Mouse (Mus musculus): ENCODE data around the gene Yif1a. TPM values are rescaled to one million over a fixed set of nuclear protein-coding genes. Genes with fewer than 3 reads are reported as not detected.

The Yif1a gene
- 129 and 132 TPM in 2 replicates for polyA plus RNA-seq (2015; fragmentation: Nextera tagmentation; extraction: Ambion mirVana)

DNA sequence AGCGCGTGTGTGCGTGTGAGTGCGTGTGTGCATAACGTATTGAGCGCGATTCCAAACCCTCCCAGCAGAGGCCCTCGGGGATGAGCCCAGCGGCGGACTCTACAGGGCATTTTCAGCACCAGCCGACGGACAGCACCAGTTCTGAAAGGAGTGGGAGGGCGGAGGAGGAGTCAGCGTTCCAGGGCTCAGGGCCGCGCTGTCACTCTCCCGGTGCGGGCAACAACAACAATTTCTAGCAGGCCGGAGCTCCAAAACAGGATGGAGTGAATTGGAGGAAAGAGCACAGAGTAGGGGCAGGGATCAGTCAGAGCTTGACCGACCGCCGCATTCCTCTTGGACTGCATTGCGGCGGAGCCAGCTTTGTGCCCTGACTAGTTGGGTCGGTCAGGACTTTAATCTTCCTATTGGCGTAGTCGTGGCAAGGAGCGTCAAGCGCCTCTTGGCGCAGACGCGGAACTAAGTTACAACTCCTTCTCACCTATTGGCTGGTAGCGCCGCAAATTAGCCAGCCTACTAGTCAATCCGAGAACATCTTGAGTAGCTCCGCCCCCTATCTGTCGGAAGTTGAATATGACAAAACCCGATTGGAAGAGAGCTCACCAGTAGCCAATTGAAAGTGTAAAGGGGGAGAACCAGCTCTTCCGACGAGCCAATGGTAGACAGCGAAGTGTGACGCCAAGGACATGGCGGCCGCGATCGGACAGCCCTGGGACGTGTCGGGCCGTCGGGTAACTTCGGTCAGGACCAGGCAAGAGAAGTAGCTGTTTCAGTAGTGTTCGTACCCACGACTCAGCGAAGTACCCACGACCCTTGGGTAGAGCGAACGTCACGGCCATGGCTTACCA, at the start of gene Yif1a:
Gene Yif1a, plus strand, starts transcription at position 655 of the 845 bp plus-strand sequence.
- Histone ChIP-seq H3K36me3 (ENCODE audit: insufficient read depth, low read length) (0 out of 2 replicates have a peak, but pooled peaks cover 10% of the 10 kb centered on the region), H3K4me1 (replicated peaks; ENCODE audit: insufficient read depth, low read length) (peaks cover 4% of the 10 kb centered on the region; the same call in 1 of the 2 replicates), H3K4me3 (replicated peaks; ENCODE audit: low read depth, low read length) (peak within 1 kb of the TSS; percentile 67), H3K27me3 (ENCODE audit: insufficient read depth, low read length) (peaks cover 20% of the 10 kb centered on the region; the same call in 1 of the 2 replicates), H3K27ac (peak within 1 kb of the TSS; percentile 78), H3K4me2 (ENCODE audit: low read length) (peak within 1 kb of the TSS; percentile 70), H3K9me3 (replicated peaks; ENCODE audit: low read length) (no peaks in the 10 kb centered on the region), H3K9ac (ENCODE audit: low read depth, low read length) (peak within 1 kb of the TSS; percentile 63)
- peak; percentile 91 for ATAC-seq (replicated peaks; ENCODE audit: low FRiP score, low read depth)
- peak; percentile 100 for DNase-seq (ENCODE audit: low spot score)
- peak; percentile 66 for TF ChIP-seq CTCF (IDR thresholded peaks at IDR 0.05; ENCODE audit: low read depth)
- under 1% methylated on average over 58 of the region's 58 CpGs for WGBS

DNA sequence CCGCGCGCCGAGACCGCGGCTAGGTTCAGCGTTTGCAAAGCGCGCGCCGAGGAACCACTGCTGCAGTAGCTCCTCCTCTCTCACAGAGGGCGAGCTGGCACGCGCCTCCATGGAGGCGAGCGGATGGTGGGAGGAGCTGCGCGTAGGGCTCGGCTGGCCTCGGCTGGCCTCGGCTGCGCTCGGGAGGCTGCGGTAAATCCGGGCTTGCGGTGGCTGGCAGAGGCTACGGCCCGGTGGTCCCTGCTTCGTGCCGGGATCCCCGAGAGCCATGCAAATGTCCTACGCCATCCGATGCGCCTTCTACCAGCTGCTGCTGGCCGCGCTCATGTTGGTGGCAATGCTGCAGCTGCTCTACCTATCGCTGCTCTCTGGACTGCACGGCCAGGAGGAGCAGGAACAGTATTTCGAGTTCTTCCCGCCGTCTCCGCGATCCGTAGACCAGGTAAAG, 49.6 kb upstream of the Yif1a start, which contains the start of the genes B4gat1 and AC124502.3:
Gene B4gat1, plus strand, starts transcription at position 118 of the 448 bp plus-strand sequence.
Gene AC124502.3, plus strand, starts transcription at position 183 of the 448 bp plus-strand sequence.
- Histone ChIP-seq H3K4me3 (replicated peaks; ENCODE audit: low read depth, low read length) (peak within 1 kb of the TSS; percentile 79), H3K4me1 (replicated peaks; ENCODE audit: insufficient read depth, low read length) (peaks cover 23% of the 10 kb centered on the region), H3K9ac (ENCODE audit: low read depth, low read length) (peak within 1 kb of the TSS; percentile 90), H3K4me2 (ENCODE audit: low read length) (peak within 1 kb of the TSS; percentile 98), H3K9me3 (replicated peaks; ENCODE audit: low read length) (no peaks in the 10 kb centered on the region), H3K27me3 (ENCODE audit: insufficient read depth, low read length) (no peaks in the 10 kb centered on the region), H3K27ac (peak within 1 kb of the TSS; percentile 64), H3K36me3 (ENCODE audit: insufficient read depth, low read length) (no peaks in the 10 kb centered on the region)
- DNase-seq (ENCODE audit: low spot score) = peak; percentile 96
- WGBS = under 1% methylated on average over 39 of the region's 44 CpGs
- peak; percentile 87 for ATAC-seq (replicated peaks; ENCODE audit: low FRiP score, low read depth)
- TF ChIP-seq CTCF (IDR thresholded peaks at IDR 0.05; ENCODE audit: low read depth) = peak; percentile 59

DNA sequence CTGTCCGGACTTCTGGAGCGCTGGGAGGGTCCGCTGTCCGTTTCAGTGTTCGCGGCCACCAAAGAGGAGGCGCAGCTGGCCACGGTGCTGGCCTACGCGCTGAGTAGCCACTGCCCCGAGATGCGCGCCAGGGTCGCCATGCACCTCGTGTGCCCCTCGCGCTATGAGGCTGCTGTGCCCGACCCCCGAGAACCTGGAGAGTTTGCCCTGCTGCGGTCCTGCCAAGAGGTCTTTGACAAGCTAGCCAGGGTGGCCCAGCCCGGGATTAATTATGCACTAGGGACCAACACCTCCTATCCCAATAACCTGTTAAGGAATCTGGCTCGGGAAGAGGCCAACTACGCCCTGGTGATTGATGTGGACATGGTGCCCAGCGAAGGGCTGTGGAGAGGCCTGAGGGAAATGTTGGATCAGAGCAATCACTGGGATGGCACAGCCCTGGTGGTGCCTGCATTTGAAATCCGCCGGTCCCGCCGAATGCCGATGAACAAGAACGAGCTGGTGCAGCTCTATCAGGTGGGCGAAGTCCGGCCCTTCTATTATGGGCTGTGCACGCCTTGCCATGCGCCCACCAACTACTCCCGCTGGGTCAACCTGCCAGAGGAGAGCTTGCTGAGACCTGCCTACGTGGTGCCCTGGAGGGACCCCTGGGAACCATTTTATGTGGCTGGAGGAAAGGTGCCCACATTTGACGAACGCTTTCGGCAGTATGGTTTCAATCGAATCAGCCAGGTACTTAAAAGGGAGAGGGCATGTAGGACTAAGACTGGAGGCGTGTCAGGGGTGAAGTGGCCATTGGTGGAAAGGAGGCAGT, 48.8 kb upstream of the Yif1a start:
- Histone ChIP-seq H3K4me2 (ENCODE audit: low read length) (peak overlapping the region; percentile 98), H3K4me1 (replicated peaks; ENCODE audit: insufficient read depth, low read length) (peaks cover 23% of the 10 kb centered on the region), H3K9me3 (replicated peaks; ENCODE audit: low read length) (no peaks in the 10 kb centered on the region), H3K9ac (ENCODE audit: low read depth, low read length) (peak overlapping the region; percentile 90), H3K36me3 (ENCODE audit: insufficient read depth, low read length) (0 out of 2 replicates have a peak, but pooled peaks cover 2% of the 10 kb centered on the region), H3K27ac (peak overlapping the region; percentile 64; the same call in 1 of the 2 replicates), H3K4me3 (replicated peaks; ENCODE audit: low read depth, low read length) (peak overlapping the region; percentile 79), H3K27me3 (ENCODE audit: insufficient read depth, low read length) (no peaks in the 10 kb centered on the region)
- TF ChIP-seq CTCF (IDR thresholded peaks at IDR 0.05; ENCODE audit: low read depth) = no peak
- peak; percentile 15 for DNase-seq (ENCODE audit: low spot score)
- ATAC-seq (replicated peaks; ENCODE audit: low FRiP score, low read depth) = peak; percentile 5; the same call in 1 of the 2 replicates
- WGBS = 9% methylated on average over 41 of the region's 41 CpGs

DNA sequence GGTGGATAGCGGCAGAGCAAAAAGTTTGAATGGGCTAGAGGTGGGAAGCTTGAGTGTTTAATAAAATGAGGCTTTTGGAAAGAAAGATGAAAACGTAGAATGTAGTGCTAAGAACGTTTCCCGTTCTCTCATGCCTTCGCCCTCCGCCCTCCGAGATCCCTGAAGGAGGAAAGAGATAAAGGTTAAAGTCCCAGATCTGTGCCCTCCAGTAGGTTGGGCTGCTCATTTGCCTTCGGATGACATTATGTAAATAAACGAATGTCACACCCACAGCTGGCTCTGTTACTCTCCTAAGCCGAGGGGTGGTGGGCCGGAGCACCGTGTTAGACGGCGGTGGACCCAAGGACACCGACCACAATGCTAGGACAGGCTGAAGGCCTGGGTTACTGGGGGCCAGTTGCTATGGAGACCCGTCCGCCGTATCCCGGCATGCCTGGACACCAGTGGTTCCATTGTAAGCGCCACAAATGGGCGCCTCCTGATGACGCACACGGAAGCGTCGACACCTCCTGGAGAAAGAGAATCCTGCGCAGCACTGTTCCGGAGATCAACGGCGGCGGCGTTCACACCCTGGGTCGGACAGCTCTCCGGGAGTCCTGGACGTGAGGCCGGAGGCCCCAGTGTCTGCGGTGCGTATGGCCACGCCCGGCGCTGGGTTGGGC, 47.3 kb upstream of the Yif1a start, which contains the start of gene Brms1:
Gene Brms1, plus strand, starts transcription at position 493 of the 662 bp plus-strand sequence.
- H3K4me1 ChIP-seq (replicated peaks; ENCODE audit: insufficient read depth, low read length) = peaks cover 23% of the 10 kb centered on the region
- 0 out of 2 replicates have a peak, but pooled peaks cover 3% of the 10 kb centered on the region for H3K36me3 ChIP-seq (ENCODE audit: insufficient read depth, low read length)
- DNase-seq (ENCODE audit: low spot score) = peak; percentile 94
- no peak for TF ChIP-seq CTCF (IDR thresholded peaks at IDR 0.05; ENCODE audit: low read depth)
- no peaks in the 10 kb centered on the region for H3K27me3 ChIP-seq (ENCODE audit: insufficient read depth, low read length)
- peak; percentile 78 for ATAC-seq (replicated peaks; ENCODE audit: low FRiP score, low read depth)
- 5% methylated on average over 40 of the region's 40 CpGs for WGBS
- H3K27ac ChIP-seq = peak within 1 kb of the TSS; percentile 80; the same call in 1 of the 2 replicates
- H3K9me3 ChIP-seq (replicated peaks; ENCODE audit: low read length) = no peaks in the 10 kb centered on the region
- peak within 1 kb of the TSS; percentile 78 for H3K9ac ChIP-seq (ENCODE audit: low read depth, low read length)
- H3K4me2 ChIP-seq (ENCODE audit: low read length) = peak within 1 kb of the TSS; percentile 98
- peak within 1 kb of the TSS; percentile 79 for H3K4me3 ChIP-seq (replicated peaks; ENCODE audit: low read depth, low read length)

DNA sequence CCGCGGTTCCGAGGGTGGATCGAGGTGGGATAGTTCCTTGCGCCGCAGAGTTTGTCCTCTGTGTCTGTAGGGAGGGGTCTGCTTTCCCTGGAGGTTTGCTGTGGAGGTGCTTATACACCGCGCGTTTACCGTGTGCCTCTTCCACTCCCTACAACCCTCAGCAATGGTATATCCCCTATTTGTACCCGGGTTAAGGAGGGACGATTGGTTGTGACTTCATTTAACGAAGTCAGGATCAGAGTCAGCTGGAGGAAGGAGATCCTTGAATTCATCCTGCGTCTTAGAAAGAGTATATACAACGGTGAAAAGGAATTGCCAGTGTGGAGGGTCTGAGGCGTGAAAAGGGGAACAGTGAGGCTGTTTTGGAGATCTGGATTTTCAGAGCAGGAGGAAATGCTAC, 46.8 kb upstream of the Yif1a start:
- no peak; the same call in 1 of the 2 replicates for ATAC-seq (replicated peaks; ENCODE audit: low FRiP score, low read depth)
- peak overlapping the region; percentile 80; the same call in 1 of the 2 replicates for H3K27ac ChIP-seq
- H3K27me3 ChIP-seq (ENCODE audit: insufficient read depth, low read length) = no peaks in the 10 kb centered on the region
- peak overlapping the region; percentile 79 for H3K4me3 ChIP-seq (replicated peaks; ENCODE audit: low read depth, low read length)
- TF ChIP-seq CTCF (IDR thresholded peaks at IDR 0.05; ENCODE audit: low read depth) = no peak
- DNase-seq (ENCODE audit: low spot score) = no peak
- peak overlapping the region; percentile 98 for H3K4me2 ChIP-seq (ENCODE audit: low read length)
- peaks cover 23% of the 10 kb centered on the region for H3K4me1 ChIP-seq (replicated peaks; ENCODE audit: insufficient read depth, low read length)
- H3K9me3 ChIP-seq (replicated peaks; ENCODE audit: low read length) = no peaks in the 10 kb centered on the region
- peak overlapping the region; percentile 78 for H3K9ac ChIP-seq (ENCODE audit: low read depth, low read length)
- WGBS = 2% methylated on average over 16 of the region's 16 CpGs
- 0 out of 2 replicates have a peak, but pooled peaks cover 9% of the 10 kb centered on the region for H3K36me3 ChIP-seq (ENCODE audit: insufficient read depth, low read length)
